Comparison of ENCODE assay signal across 17 mouse cellular contexts in genomic region chr2:156892240-156892639, GRCm38 (mm10). TPM values are rescaled to one million over a fixed set of nuclear protein-coding genes. Genes with fewer than 3 reads are reported as not detected.
DNase-seq lines count a peak whose midpoint lies in the region; ATAC-seq and TF ChIP-seq lines count a peak whose summit lies in the region.
"Had no signal": no experiment of that assay in that cellular context is flagged by ENCODE, and none has a peak within 500 bp of the region (broad histone marks: within the 10 kb centered on the region; RNA-seq: fewer than 3 reads in every experiment).

No protein-coding gene starts in this region.

- WGBS in forebrain, embryonic 14.5 days: 33% methylated on average over 3 of the region's 3 CpGs
- 41% methylated on average over 3 of the region's 3 CpGs for WGBS in forebrain, embryonic 13.5 days
- WGBS in embryonic facial prominence, embryonic 10.5 days: 59% methylated on average over 3 of the region's 3 CpGs
- WGBS in hindbrain, embryonic 16.5 days: 18% methylated on average over 3 of the region's 3 CpGs
- WGBS in midbrain, postnatal 0 days: 17% methylated on average over 3 of the region's 3 CpGs

- no peak overlapping the region for H3K4me3 ChIP-seq in forebrain, embryonic 14.5 days (ENCODE audit: low read depth, low read length)
- H3K4me3 ChIP-seq in forebrain, embryonic 13.5 days: no peak overlapping the region
- no peak overlapping the region for H3K4me3 ChIP-seq in embryonic facial prominence, embryonic 10.5 days
- no peak overlapping the region for H3K4me3 ChIP-seq in hindbrain, embryonic 16.5 days (ENCODE audit: low read length)
- H3K4me3 ChIP-seq in midbrain, postnatal 0 days (ENCODE audit: low read depth, low read length): no peak overlapping the region
- H3K4me3 ChIP-seq: gastrocnemius, adult 2 months; left cerebral cortex, adult 2 months; limb, embryonic 13.5 days had no signal

- H3K27ac ChIP-seq in forebrain, embryonic 14.5 days (ENCODE audit: low read depth, low read length): no peak overlapping the region
- no peak overlapping the region for H3K27ac ChIP-seq in forebrain, embryonic 13.5 days
- no peak overlapping the region for H3K27ac ChIP-seq in embryonic facial prominence, embryonic 10.5 days (replicated peaks)
- H3K27ac ChIP-seq in hindbrain, embryonic 16.5 days (ENCODE audit: low read depth, low read length): no peak overlapping the region
- H3K27ac ChIP-seq in midbrain, postnatal 0 days (ENCODE audit: low read depth, low read length): no peak overlapping the region
- H3K27ac ChIP-seq: gastrocnemius, adult 2 months; left cerebral cortex, adult 2 months; limb, embryonic 13.5 days; macrophage; stomach, postnatal 0 days had no signal

- H3K9ac ChIP-seq in forebrain, embryonic 14.5 days (ENCODE audit: low read length): no peak overlapping the region
- no peak overlapping the region for H3K9ac ChIP-seq in forebrain, embryonic 13.5 days
- no peak overlapping the region for H3K9ac ChIP-seq in hindbrain, embryonic 16.5 days (ENCODE audit: low read depth, low read length)
- H3K9ac ChIP-seq in midbrain, postnatal 0 days (replicated peaks; ENCODE audit: low read length, poor library complexity, severe bottlenecking): no peak overlapping the region
- H3K9ac ChIP-seq: limb, embryonic 13.5 days; liver, postnatal 0 days had no signal

- H3K4me2 ChIP-seq in forebrain, embryonic 14.5 days (ENCODE audit: low read length): no peak overlapping the region
- no peak overlapping the region for H3K4me2 ChIP-seq in forebrain, embryonic 13.5 days
- no peak overlapping the region for H3K4me2 ChIP-seq in hindbrain, embryonic 16.5 days (ENCODE audit: low read length)
- no peak overlapping the region for H3K4me2 ChIP-seq in midbrain, postnatal 0 days (ENCODE audit: low read depth, low read length, poor library complexity, severe bottlenecking)
- H3K4me2 ChIP-seq: limb, embryonic 13.5 days had no signal

- intact Hi-C loops in gastrocnemius, postnatal 14 days (cut with DNase I; ENCODE audit: low total_unique reads): no loop called here

- peak; percentile 71 for DNase-seq in forebrain, embryonic 14.5 days (ENCODE audit: low spot score)
- DNase-seq in embryonic facial prominence, embryonic 10.5 days (ENCODE audit: low spot score): peak; percentile 27
- DNase-seq in midbrain, postnatal 0 days (ENCODE audit: low spot score): peak; percentile 73
- no peak for DNase-seq in lung, postnatal 4 days
- DNase-seq in gastrocnemius, postnatal 14 days: no peak
- no peak for DNase-seq in natural killer cell, adult 2 months (ENCODE audit: low spot score in 2 of 2)
- DNase-seq: cerebellum, postnatal 25 days; gastrocnemius, adult 2 months; heart, postnatal 36 days; kidney, adult 8-10 months; liver, postnatal 0 days had no signal

- H3K4me1 ChIP-seq in forebrain, embryonic 14.5 days (ENCODE audit: control insufficient read depth, insufficient read depth, low read length): no peaks in the 10 kb centered on the region
- H3K4me1 ChIP-seq in forebrain, embryonic 13.5 days: peaks cover 8% of the 10 kb centered on the region
- H3K4me1 ChIP-seq in embryonic facial prominence, embryonic 10.5 days: peaks cover 4% of the 10 kb centered on the region; the same call in 1 of the 2 replicates
- peaks cover 6% of the 10 kb centered on the region for H3K4me1 ChIP-seq in hindbrain, embryonic 16.5 days (ENCODE audit: control insufficient read depth, insufficient read depth, low read depth, low read length)
- H3K4me1 ChIP-seq in midbrain, postnatal 0 days (ENCODE audit: insufficient read depth, low read length): 0 out of 2 replicates have a peak, but pooled peaks cover 3% of the 10 kb centered on the region
- H3K4me1 ChIP-seq: limb, embryonic 13.5 days had no signal

- 0 out of 2 replicates have a peak, but pooled peaks have one; percentile 50 for ATAC-seq in forebrain, embryonic 14.5 days
- ATAC-seq in forebrain, embryonic 13.5 days: no peak
- ATAC-seq in hindbrain, embryonic 16.5 days: peak; percentile 85
- ATAC-seq in midbrain, postnatal 0 days (ENCODE audit: low FRiP score): 0 out of 2 replicates have a peak, but pooled peaks have one; percentile 52
- ATAC-seq: liver, postnatal 0 days had no signal

- no peaks in the 10 kb centered on the region for H3K9me3 ChIP-seq in forebrain, embryonic 14.5 days (replicated peaks; ENCODE audit: control insufficient read depth, low read length)
- H3K9me3 ChIP-seq in forebrain, embryonic 13.5 days (replicated peaks): no peaks in the 10 kb centered on the region
- H3K9me3 ChIP-seq in embryonic facial prominence, embryonic 10.5 days: no peaks in the 10 kb centered on the region
- H3K9me3 ChIP-seq in hindbrain, embryonic 16.5 days (ENCODE audit: control insufficient read depth, low read length): no peaks in the 10 kb centered on the region
- no peaks in the 10 kb centered on the region for H3K9me3 ChIP-seq in midbrain, postnatal 0 days (ENCODE audit: low read length)
- H3K9me3 ChIP-seq: limb, embryonic 13.5 days had no signal

- H3K36me3 ChIP-seq in forebrain, embryonic 14.5 days (ENCODE audit: control insufficient read depth, insufficient read depth, low read length): no peaks in the 10 kb centered on the region
- no peaks in the 10 kb centered on the region for H3K36me3 ChIP-seq in forebrain, embryonic 13.5 days (ENCODE audit: poor library complexity, severe bottlenecking)
- no peaks in the 10 kb centered on the region for H3K36me3 ChIP-seq in embryonic facial prominence, embryonic 10.5 days (replicated peaks)
- no peaks in the 10 kb centered on the region for H3K36me3 ChIP-seq in hindbrain, embryonic 16.5 days (ENCODE audit: control insufficient read depth, insufficient read depth, low read length)
- no peaks in the 10 kb centered on the region for H3K36me3 ChIP-seq in midbrain, postnatal 0 days (ENCODE audit: insufficient read depth, low read length)
- H3K36me3 ChIP-seq: limb, embryonic 13.5 days had no signal

- no peaks in the 10 kb centered on the region for H3K27me3 ChIP-seq in forebrain, embryonic 14.5 days (replicated peaks; ENCODE audit: control insufficient read depth, insufficient read depth, low read length)
- H3K27me3 ChIP-seq in forebrain, embryonic 13.5 days: no peaks in the 10 kb centered on the region
- H3K27me3 ChIP-seq in embryonic facial prominence, embryonic 10.5 days (replicated peaks; ENCODE audit: low read depth, poor library complexity, severe bottlenecking): no peaks in the 10 kb centered on the region
- no peaks in the 10 kb centered on the region for H3K27me3 ChIP-seq in hindbrain, embryonic 16.5 days (replicated peaks; ENCODE audit: control insufficient read depth, insufficient read depth, low read length)
- H3K27me3 ChIP-seq in midbrain, postnatal 0 days (ENCODE audit: insufficient read depth, low read length): no peaks in the 10 kb centered on the region
- H3K27me3 ChIP-seq: limb, embryonic 13.5 days had no signal

- TF ChIP-seq CTCF in midbrain, postnatal 0 days (IDR thresholded peaks at IDR 0.05): no peak

RNA-seq across cellular contexts. Expression of gene Sla2, which starts 5.2 kb away (rescaled TPM):
- 0.09 and 0.11 TPM in 2 replicates for polyA plus RNA-seq in forebrain, embryonic 14.5 days (2014; fragmentation: Nextera tagmentation; extraction: Ambion mirVana)
- polyA plus RNA-seq in forebrain, embryonic 13.5 days (2015; fragmentation: Nextera tagmentation; extraction: Ambion mirVana): 0.14 and 0.25 TPM in 2 replicates
- polyA plus RNA-seq in embryonic facial prominence, embryonic 10.5 days (2016; fragmentation: Nextera tagmentation; extraction: Ambion mirVana): 0.29 and 0.49 TPM in 2 replicates
- 0.21 and 0.25 TPM in 2 replicates for polyA plus RNA-seq in hindbrain, embryonic 16.5 days (2015; fragmentation: Nextera tagmentation; extraction: Ambion mirVana)
- total RNA-seq in midbrain, postnatal 0 days (2014; rRNA removed): not detected in 2 replicates
- 0.07 TPM in 1 of 2 replicates, not detected in the other for polyA plus RNA-seq in midbrain, postnatal 0 days (2015; fragmentation: Nextera tagmentation; extraction: Ambion mirVana)
- total RNA-seq in gastrocnemius, postnatal 14 days (2021): not detected
- total RNA-seq: gastrocnemius, adult 2 months; heart, postnatal 36 days had no signal

RNA-seq across cellular contexts. Expression of gene Rab5if, which starts 29.3 kb away (rescaled TPM):
- 163 and 174 TPM in 2 replicates for polyA plus RNA-seq in forebrain, embryonic 14.5 days (2014; fragmentation: Nextera tagmentation; extraction: Ambion mirVana)
- polyA plus RNA-seq in forebrain, embryonic 13.5 days (2015; fragmentation: Nextera tagmentation; extraction: Ambion mirVana): 151 and 168 TPM in 2 replicates
- polyA plus RNA-seq in embryonic facial prominence, embryonic 10.5 days (2016; fragmentation: Nextera tagmentation; extraction: Ambion mirVana): 174 and 187 TPM in 2 replicates
- 138 and 151 TPM in 2 replicates for polyA plus RNA-seq in hindbrain, embryonic 16.5 days (2015; fragmentation: Nextera tagmentation; extraction: Ambion mirVana)
- 115 and 137 TPM in 2 replicates for total RNA-seq in midbrain, postnatal 0 days (2014; rRNA removed)
- polyA plus RNA-seq in midbrain, postnatal 0 days (2015; fragmentation: Nextera tagmentation; extraction: Ambion mirVana): 149 and 155 TPM in 2 replicates
- total RNA-seq in gastrocnemius, postnatal 14 days (2021): 10 to 100 TPM; 75.1 to 77.1 TPM

RNA-seq across cellular contexts. Expression of gene 4930518I15Rik, which starts 34.5 kb away (rescaled TPM):
- polyA plus RNA-seq in forebrain, embryonic 14.5 days (2014; fragmentation: Nextera tagmentation; extraction: Ambion mirVana): 2.7 and 4.7 TPM in 2 replicates
- polyA plus RNA-seq in forebrain, embryonic 13.5 days (2015; fragmentation: Nextera tagmentation; extraction: Ambion mirVana): 14.0 and 14.2 TPM in 2 replicates
- polyA plus RNA-seq in embryonic facial prominence, embryonic 10.5 days (2016; fragmentation: Nextera tagmentation; extraction: Ambion mirVana): 9.9 and 10.0 TPM in 2 replicates
- 6.9 and 8.1 TPM in 2 replicates for polyA plus RNA-seq in hindbrain, embryonic 16.5 days (2015; fragmentation: Nextera tagmentation; extraction: Ambion mirVana)
- 0.94 and 0.99 TPM in 2 replicates for total RNA-seq in midbrain, postnatal 0 days (2014; rRNA removed)
- 2.8 and 2.9 TPM in 2 replicates for polyA plus RNA-seq in midbrain, postnatal 0 days (2015; fragmentation: Nextera tagmentation; extraction: Ambion mirVana)
- total RNA-seq in gastrocnemius, postnatal 14 days (2021): under 1 TPM; 0.35 to 0.44 TPM

RNA-seq across cellular contexts. Expression of gene Tgif2, which starts 52.4 kb away (rescaled TPM):
- polyA plus RNA-seq in forebrain, embryonic 14.5 days (2014; fragmentation: Nextera tagmentation; extraction: Ambion mirVana): 45.1 and 48.0 TPM in 2 replicates
- polyA plus RNA-seq in forebrain, embryonic 13.5 days (2015; fragmentation: Nextera tagmentation; extraction: Ambion mirVana): 63.3 and 73.3 TPM in 2 replicates
- polyA plus RNA-seq in embryonic facial prominence, embryonic 10.5 days (2016; fragmentation: Nextera tagmentation; extraction: Ambion mirVana): 112 and 114 TPM in 2 replicates
- 16.0 and 20.4 TPM in 2 replicates for polyA plus RNA-seq in hindbrain, embryonic 16.5 days (2015; fragmentation: Nextera tagmentation; extraction: Ambion mirVana)
- total RNA-seq in midbrain, postnatal 0 days (2014; rRNA removed): 8.6 and 10.8 TPM in 2 replicates
- 6.9 and 8.2 TPM in 2 replicates for polyA plus RNA-seq in midbrain, postnatal 0 days (2015; fragmentation: Nextera tagmentation; extraction: Ambion mirVana)
- 1 to 10 TPM; 2.9 to 3.1 TPM for total RNA-seq in gastrocnemius, postnatal 14 days (2021)

Comparison
In these comparisons a context has a peak if more than half of its experiments do, and no peak if none do; other contexts are left out.
1. DNase-seq: peak in forebrain, embryonic 14.5 days (single experiment), embryonic facial prominence, embryonic 10.5 days (single experiment) and midbrain, postnatal 0 days (single experiment); none in lung, postnatal 4 days (0 of 2), gastrocnemius, postnatal 14 days (single experiment) and natural killer cell, adult 2 months (0 of 2).